Mouse (Mus musculus) stomach, embryonic 14.5 days (tissue): ENCODE results near the gene Mblac1. TPM values are rescaled to one million over a fixed set of nuclear protein-coding genes. Genes with fewer than 3 reads are reported as not detected.

ENCODE experiments used
- ATAC-seq: fragments of 200-750 bp; cut with Nextera tagmentation; 2 replicates; pipeline ENCODE4 v1.8.0; 2017; ENCODE audit warnings: low read depth, moderate TSS enrichment; ENCODE audit not compliant: insufficient number of reproducible peaks, insufficient read depth, low FRiP score
- H3K27ac ChIP-seq: fragments of 300-500 bp; sonication (generic); 2 replicates; pipeline ENCODE4 v1.5.1; 2014; ENCODE audit warnings: mild to moderate bottlenecking, low read length, moderate library complexity, mixed read lengths
- H3K27me3 ChIP-seq: fragments of 300-500 bp; sonication (generic); 2 replicates; pipeline ENCODE4 v1.6.1; 2014; ENCODE audit warnings: low read length, control low read depth, mixed read lengths; ENCODE audit not compliant: control insufficient read depth, insufficient read depth
- H3K36me3 ChIP-seq: fragments of 300-500 bp; sonication (generic); 2 replicates; pipeline ENCODE4 v1.6.1; 2014; ENCODE audit warnings: mild to moderate bottlenecking, control low read depth, low read length, moderate library complexity, mixed read lengths; ENCODE audit not compliant: control insufficient read depth, insufficient read depth
- H3K4me1 ChIP-seq: fragments of 300-500 bp; sonication (generic); 2 replicates; pipeline ENCODE4 v1.6.1; 2014; ENCODE audit warnings: low read length, control low read depth, mixed read lengths; ENCODE audit not compliant: control insufficient read depth, insufficient read depth
- H3K4me2 ChIP-seq: fragments of 300-500 bp; sonication (generic); replicated peaks from 2 replicates; pipeline ENCODE4 v1.6.1; 2014; ENCODE audit warnings: low read depth, low read length, control low read depth
- H3K4me3 ChIP-seq: fragments of 300-500 bp; sonication (generic); 2 replicates; pipeline ENCODE4 v1.5.1; 2014; ENCODE audit warnings: low read depth, low read length, control low read depth
- H3K9ac ChIP-seq: fragments of 300-500 bp; sonication (generic); replicated peaks from 2 replicates; pipeline ENCODE4 v1.6.1; 2014; ENCODE audit warnings: low read depth, mild to moderate bottlenecking, control low read depth, low read length, moderate library complexity, mixed read lengths
- H3K9me3 ChIP-seq: fragments of 300-500 bp; sonication (generic); 2 replicates; pipeline ENCODE4 v1.6.1; 2016; ENCODE audit warnings: low read depth, low read length, control low read depth; ENCODE audit not compliant: control insufficient read depth
- WGBS: fragments of 180-500 bp; shearing (Covaris S2); extraction: QIAGEN DNeasy Blood & Tissue Kit; methylation state at CpG from one replicate; pipeline ENCODE4 v1.1.7; 2014; 5-methylcytosine and 5-hydroxymethylcytosine counted together
- polyA plus RNA-seq: library from polyadenylated mRNA; unstranded; fragments of >200 nt; fragmentation: Nextera tagmentation; extraction: Ambion mirVana; gene quantifications from 2 replicates; pipeline ENCODE4 v1.2.1, GENCODE M21; 2014

Mblac1 gene
- polyA plus RNA-seq = 7.5 and 8.2 TPM in 2 replicates

- H3K4me1 ChIP-seq = peaks cover 3% of the 10 kb centered on the region; the same call in 1 of the 2 replicates
- H3K4me2 ChIP-seq = peak within 1 kb of the TSS; percentile 91
- 0 out of 2 replicates have a peak, but pooled peaks cover 4% of the 10 kb centered on the region for H3K36me3 ChIP-seq
- H3K9ac ChIP-seq = peak within 1 kb of the TSS; percentile 83
- peak within 1 kb of the TSS; percentile 84 for H3K27ac ChIP-seq
- H3K9me3 ChIP-seq = no peaks in the 10 kb centered on the region
- WGBS = 7% methylated on average over 52 of the region's 54 CpGs
- peak; percentile 79; the same call in 1 of the 2 replicates for ATAC-seq
- peak within 1 kb of the TSS; percentile 73 for H3K4me3 ChIP-seq
- no peaks in the 10 kb centered on the region for H3K27me3 ChIP-seq
These were observed at the start of gene Mblac1 for GRCm38 (mm10) chr5:138193771-138194727. Gene Mblac1, plus strand, starts transcription at chr5:138194314.

GRCm38 (mm10) chr5:138154390-138154789 lies 39.7 kb upstream of the Mblac1 start:
- Histone ChIP-seq H3K36me3 (peaks cover 20% of the 10 kb centered on the region), H3K4me3 (peak overlapping the region; percentile 79), H3K27me3 (no peaks in the 10 kb centered on the region), H3K27ac (no peak overlapping the region), H3K4me2 (peak overlapping the region; percentile 67), H3K9me3 (no peaks in the 10 kb centered on the region), H3K9ac (peak overlapping the region; percentile 82), H3K4me1 (no peaks in the 10 kb centered on the region; the same call in 1 of the 2 replicates)
- WGBS = 72% methylated on average over 3 of the region's 3 CpGs
- ATAC-seq = no peak

GRCm38 (mm10) chr5:138155443-138155976 lies 38.6 kb upstream of the Mblac1 start, which contains the start of gene Zfp113:
Gene Zfp113, minus strand, starts transcription at chr5:138155744.
- peak within 1 kb of the TSS; percentile 79 for H3K4me3 ChIP-seq
- WGBS = under 1% methylated on average over 31 of the region's 31 CpGs
- no peaks in the 10 kb centered on the region for H3K9me3 ChIP-seq

GRCm38 (mm10) chr5:138160224-138160762 lies 33.8 kb upstream of the Mblac1 start:
- Histone ChIP-seq H3K4me2 (peak overlapping the region; percentile 34), H3K27me3 (no peaks in the 10 kb centered on the region), H3K27ac (peak overlapping the region; percentile 74; the same call in 1 of the 2 replicates), H3K36me3 (peaks cover 29% of the 10 kb centered on the region), H3K4me1 (peaks cover 7% of the 10 kb centered on the region; the same call in 1 of the 2 replicates), H3K9ac (peak overlapping the region; percentile 87; the same call in 1 of the 2 replicates), H3K4me3 (peak overlapping the region; percentile 86), H3K9me3 (no peaks in the 10 kb centered on the region)
- ATAC-seq = no peak
- 66% methylated on average over 7 of the region's 7 CpGs for WGBS

More at GRCm38 (mm10) chr5:138155443-138155976, 38.6 kb upstream of the Mblac1 start, which contains the start of gene Zfp113:
- H3K27me3 ChIP-seq = no peaks in the 10 kb centered on the region
- no peaks in the 10 kb centered on the region; the same call in 1 of the 2 replicates for H3K4me1 ChIP-seq
- ATAC-seq = peak; percentile 96
- H3K4me2 ChIP-seq = peak within 1 kb of the TSS; percentile 67
- H3K27ac ChIP-seq = peak within 1 kb of the TSS; percentile 91
- peaks cover 15% of the 10 kb centered on the region for H3K36me3 ChIP-seq
- H3K9ac ChIP-seq = peak within 1 kb of the TSS; percentile 82

- Histone ChIP-seq H3K9ac (peak within 1 kb of the TSS; percentile 87), H3K4me1 (peaks cover 7% of the 10 kb centered on the region; the same call in 1 of the 2 replicates), H3K4me3 (peak within 1 kb of the TSS; percentile 86), H3K36me3 (peaks cover 37% of the 10 kb centered on the region), H3K27ac (peak within 1 kb of the TSS; percentile 74; the same call in 1 of the 2 replicates), H3K9me3 (no peaks in the 10 kb centered on the region), H3K4me2 (peak within 1 kb of the TSS; percentile 70), H3K27me3 (no peaks in the 10 kb centered on the region)
- WGBS = under 1% methylated on average over 42 of the region's 42 CpGs
- ATAC-seq = peak; percentile 94
These were observed 33.1 kb upstream of the Mblac1 start, which contains the start of gene Cops6 for GRCm38 (mm10) chr5:138160842-138161665. Gene Cops6, plus strand, starts transcription at chr5:138161071.

- H3K27ac ChIP-seq = no peak overlapping the region
- no peak overlapping the region for H3K4me3 ChIP-seq
- no peak overlapping the region for H3K9ac ChIP-seq
- peaks cover 7% of the 10 kb centered on the region; the same call in 1 of the 2 replicates for H3K4me1 ChIP-seq
- no peak overlapping the region for H3K4me2 ChIP-seq
- H3K27me3 ChIP-seq = no peaks in the 10 kb centered on the region
- H3K9me3 ChIP-seq = no peaks in the 10 kb centered on the region
- no peak for ATAC-seq
- WGBS = 59% methylated on average over 6 of the region's 6 CpGs
- peaks cover 57% of the 10 kb centered on the region for H3K36me3 ChIP-seq
These were observed 31.1 kb upstream of the Mblac1 start for GRCm38 (mm10) chr5:138163046-138163445.

- WGBS = 65% methylated on average over 10 of the region's 10 CpGs
- Histone ChIP-seq H3K9me3 (no peaks in the 10 kb centered on the region), H3K4me1 (peaks cover 7% of the 10 kb centered on the region; the same call in 1 of the 2 replicates), H3K4me2 (no peak overlapping the region), H3K9ac (no peak overlapping the region), H3K27ac (no peak overlapping the region), H3K36me3 (peaks cover 62% of the 10 kb centered on the region), H3K4me3 (no peak overlapping the region), H3K27me3 (no peaks in the 10 kb centered on the region)
- no peak for ATAC-seq
These were observed 30.5 kb upstream of the Mblac1 start for GRCm38 (mm10) chr5:138163610-138164009.
